Mouse (Mus musculus) embryo, embryonic 11.5 days (tissue): ENCODE results near the gene Gm2916.
"Not testable (repeated sequence)": the region's sequence is repeated elsewhere in the genome, so short reads cannot be mapped to it uniquely, and the experiment has no call there.

Experiments used
- DNase-seq: peaks from one replicate; pipeline ENCODE4 v3.0.0-alpha.2; 2012; ENCODE audit warnings: low read depth, low spot score

The Gm2916 gene

GRCm38 (mm10) chr14:3883872-3884271, at the start of gene Gm2916:
Gm2916 (plus strand) TSS chr14:3884172.
- not testable (repeated sequence) for DNase-seq

- DNase-seq, result not testable (repeated sequence)
These were observed 38.0 kb upstream of the Gm2916 start, which contains the start of gene Gm3033 for GRCm38 (mm10) chr14:3845945-3846344. Gm3033 (plus strand) TSS chr14:3846245.

DNA sequence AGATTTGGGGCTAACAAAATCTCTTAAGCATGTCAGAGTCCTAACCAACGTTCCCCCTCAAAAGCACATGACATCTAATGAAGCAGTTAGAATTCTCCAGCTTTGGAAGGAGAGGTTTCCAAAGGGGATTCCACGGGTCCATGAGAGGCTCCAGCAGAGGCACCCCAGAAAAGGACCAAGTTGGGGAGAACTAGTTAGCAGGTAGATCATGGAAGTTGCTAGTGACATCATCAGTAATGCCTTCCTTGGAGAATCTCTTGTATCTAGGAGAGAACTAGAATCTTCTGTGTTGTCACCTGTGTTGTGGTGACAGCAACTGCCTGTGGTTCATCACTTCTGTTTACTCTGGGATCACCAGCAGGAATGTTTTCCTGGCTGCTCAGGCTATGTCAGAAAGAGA, 47.5 kb downstream of the Gm2916 start, which contains the start of gene Gm3029:
Gm3029 (plus strand) TSS at position 301 of the 400 bp plus-strand sequence.
- DNase-seq, result not testable (repeated sequence)

DNA sequence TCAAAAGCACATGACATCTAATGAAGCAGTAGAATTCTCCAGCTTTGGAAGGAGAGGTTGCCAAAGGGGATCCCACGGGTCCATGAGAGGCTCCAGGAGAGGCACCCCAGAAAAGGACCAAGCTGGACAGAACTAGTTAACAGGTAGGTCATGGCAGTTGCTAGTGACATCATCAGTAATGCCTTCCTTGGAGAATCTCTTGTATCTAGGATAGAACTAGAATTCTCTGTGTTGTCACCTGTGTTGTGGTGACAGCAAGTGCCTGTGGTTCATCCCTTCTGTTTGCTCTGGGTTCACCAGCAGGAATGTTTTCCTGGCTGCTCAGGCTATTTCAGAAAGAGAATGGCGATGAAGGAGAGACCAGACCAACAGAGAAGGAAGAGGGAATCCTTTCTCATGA, 79.3 kb downstream of the Gm2916 start, which contains the start of gene Gm3095:
Gm3095 (plus strand) TSS at position 301 of the 400 bp plus-strand sequence.
- not testable (repeated sequence) for DNase-seq
